Comparison of ENCODE assay signal across 9 mouse cellular contexts in the genomic region with DNA sequence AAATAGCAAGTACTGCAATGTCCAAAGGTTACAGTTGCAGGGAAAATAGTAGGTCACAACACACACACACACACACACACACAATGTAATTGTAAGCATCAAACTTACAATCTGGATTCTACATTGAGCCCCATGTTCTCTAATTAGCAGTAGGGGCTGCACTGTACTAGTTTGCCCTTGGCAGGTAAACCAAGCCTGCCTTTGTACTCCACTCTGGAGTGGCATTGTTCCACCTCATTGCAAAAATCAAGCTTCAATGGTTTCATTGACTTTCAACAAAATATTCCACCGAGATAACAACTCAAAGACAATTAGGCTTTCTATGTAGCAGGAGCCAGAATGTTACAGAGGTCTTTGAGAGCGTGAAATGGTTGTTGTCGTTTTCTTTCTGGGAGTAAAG.
"Had no signal": no experiment of that assay in that cellular context is flagged by ENCODE, and none has a peak within 500 bp of the region (broad histone marks: within the 10 kb centered on the region; RNA-seq: fewer than 3 reads in every experiment).

No protein-coding gene starts in this region.

- H3K9ac ChIP-seq: limb, embryonic 13.5 days; liver, embryonic 14.5 days had no signal

- H3K27ac ChIP-seq: kidney, postnatal 0 days; limb, embryonic 13.5 days; liver, embryonic 14.5 days; stomach, postnatal 0 days had no signal

- DNase-seq: kidney, adult 11 months; left cerebral cortex, postnatal 4 days; lung, adult 18-20 months; midbrain, embryonic 14.5 days; thymus, postnatal 4 days had no signal

- H3K4me1 ChIP-seq: limb, embryonic 13.5 days had no signal

- H3K36me3 ChIP-seq: limb, embryonic 13.5 days had no signal

- H3K4me2 ChIP-seq: limb, embryonic 13.5 days had no signal

- H3K4me3 ChIP-seq: limb, embryonic 13.5 days had no signal

- H3K27me3 ChIP-seq: limb, embryonic 13.5 days had no signal

- H3K9me3 ChIP-seq: limb, embryonic 13.5 days had no signal
